Comparison of ENCODE assay signal across 15 mouse cellular contexts in the genomic region with DNA sequence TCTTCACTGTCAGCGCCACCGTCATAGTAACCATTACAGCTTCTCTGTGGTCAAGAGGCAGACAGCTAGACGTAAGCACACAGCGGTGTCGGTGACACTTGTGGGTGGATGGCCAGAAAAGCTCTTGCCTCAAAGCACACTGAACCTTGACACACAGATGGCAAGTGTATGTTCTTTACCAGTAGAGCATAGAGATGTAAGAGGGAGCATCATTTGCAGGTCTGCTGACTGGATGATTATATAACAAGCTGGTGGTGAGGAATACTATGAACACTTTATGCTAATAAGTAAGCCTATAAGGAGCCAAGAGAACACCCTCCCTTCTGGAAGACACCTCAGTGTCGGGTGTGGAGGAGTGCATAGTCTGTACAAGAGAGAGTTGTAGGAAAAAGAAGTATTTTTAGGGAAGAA.
A peak's percentile ranks its signal among the peaks of the same experiment; 100 is the strongest.
DNase-seq lines count a peak whose midpoint lies in the region; ATAC-seq and TF ChIP-seq lines count a peak whose summit lies in the region.
"Had no signal": no experiment of that assay in that cellular context is flagged by ENCODE, and none has a peak within 500 bp of the region (broad histone marks: within the 10 kb centered on the region; RNA-seq: fewer than 3 reads in every experiment).

No protein-coding gene starts in this region.

- H3K4me2 ChIP-seq in forebrain, embryonic 14.5 days (ENCODE audit: low read length), result no peak overlapping the region
- no peak overlapping the region for H3K4me2 ChIP-seq in forebrain, embryonic 11.5 days (ENCODE audit: low read depth, low read length, severe bottlenecking)
- H3K4me2 ChIP-seq in forebrain, embryonic 16.5 days (ENCODE audit: low read length), result no peak overlapping the region
- H3K4me2 ChIP-seq in midbrain, embryonic 14.5 days (ENCODE audit: low read length), result no peak overlapping the region
- H3K4me2 ChIP-seq: heart, embryonic 13.5 days; liver, embryonic 15.5 days; neural tube, embryonic 13.5 days had no signal

- 0 out of 2 replicates have a peak, but pooled peaks have one; percentile 40 for ATAC-seq in forebrain, embryonic 14.5 days
- no peak; the same call in 1 of the 2 replicates for ATAC-seq in forebrain, embryonic 11.5 days (replicated peaks; ENCODE audit: low FRiP score)
- peak; percentile 27; the same call in 1 of the 2 replicates for ATAC-seq in forebrain, embryonic 16.5 days
- peak; percentile 27; the same call in 1 of the 2 replicates for ATAC-seq in midbrain, embryonic 14.5 days (ENCODE audit: low FRiP score, low TSS enrichment)
- no peak for ATAC-seq in granulocyte monocyte progenitor cell, adult 5-6 weeks (replicated peaks; ENCODE audit: poor library complexity, severe bottlenecking)
- ATAC-seq: intestine, embryonic 16.5 days had no signal

- DNase-seq in forebrain, embryonic 14.5 days (ENCODE audit: low spot score), result no peak
- no peak for DNase-seq in forebrain, embryonic 11.5 days (ENCODE audit: low spot score)
- DNase-seq in layer of hippocampus, adult 2 months (ENCODE audit: low spot score in 2 of 2), result peak in 1 of 2 experiments; percentile 23
- no peak for DNase-seq in layer of hippocampus, adult 9-10 months (ENCODE audit: low spot score)
- no peak for DNase-seq in midbrain, embryonic 14.5 days
- DNase-seq in adrenal gland, postnatal 4 days (ENCODE audit: low spot score in 2 of 2), result no peak
- DNase-seq: thymus, adult 2 months had no signal

- H3K27ac ChIP-seq in forebrain, embryonic 14.5 days (ENCODE audit: low read depth, low read length), result no peak overlapping the region
- no peak overlapping the region for H3K27ac ChIP-seq in forebrain, embryonic 11.5 days (ENCODE audit: low read depth, low read length)
- H3K27ac ChIP-seq in layer of hippocampus, adult 2 months, result peak overlapping the region; percentile 40; the same call in 1 of the 2 replicates
- no peak overlapping the region for H3K27ac ChIP-seq in forebrain, embryonic 16.5 days (ENCODE audit: low read length)
- no peak overlapping the region for H3K27ac ChIP-seq in midbrain, embryonic 14.5 days (replicated peaks; ENCODE audit: low read depth, low read length)
- H3K27ac ChIP-seq: heart, embryonic 13.5 days; liver, embryonic 15.5 days; neural tube, embryonic 13.5 days had no signal

- 0 out of 2 replicates have a peak, but pooled peaks cover 2% of the 10 kb centered on the region for H3K4me1 ChIP-seq in forebrain, embryonic 14.5 days (ENCODE audit: control insufficient read depth, insufficient read depth, low read length)
- no peaks in the 10 kb centered on the region for H3K4me1 ChIP-seq in forebrain, embryonic 11.5 days (replicated peaks; ENCODE audit: control insufficient read depth, insufficient read depth, low read length)
- peaks cover 6% of the 10 kb centered on the region for H3K4me1 ChIP-seq in forebrain, embryonic 16.5 days (replicated peaks; ENCODE audit: control insufficient read depth, insufficient read depth, low read length)
- H3K4me1 ChIP-seq in midbrain, embryonic 14.5 days (ENCODE audit: control insufficient read depth, insufficient read depth, low read length), result peaks cover 3% of the 10 kb centered on the region; the same call in 1 of the 2 replicates
- H3K4me1 ChIP-seq: liver, embryonic 15.5 days had no signal

- H3K4me3 ChIP-seq in forebrain, embryonic 14.5 days (ENCODE audit: low read depth, low read length), result no peak overlapping the region
- H3K4me3 ChIP-seq in forebrain, embryonic 11.5 days (ENCODE audit: low read depth, low read length), result no peak overlapping the region
- H3K4me3 ChIP-seq in layer of hippocampus, adult 2 months, result no peak overlapping the region
- H3K4me3 ChIP-seq in forebrain, embryonic 16.5 days (replicated peaks; ENCODE audit: low read length), result no peak overlapping the region
- no peak overlapping the region for H3K4me3 ChIP-seq in midbrain, embryonic 14.5 days (replicated peaks; ENCODE audit: low read depth, low read length)
- H3K4me3 ChIP-seq: heart, embryonic 13.5 days; liver, embryonic 15.5 days; megakaryocyte, embryonic 14.5 days; neural tube, embryonic 13.5 days had no signal

- no peaks in the 10 kb centered on the region for H3K36me3 ChIP-seq in forebrain, embryonic 14.5 days (ENCODE audit: control insufficient read depth, insufficient read depth, low read length)
- H3K36me3 ChIP-seq in forebrain, embryonic 11.5 days (ENCODE audit: control insufficient read depth, insufficient read depth, low read length), result no peaks in the 10 kb centered on the region
- no peaks in the 10 kb centered on the region for H3K36me3 ChIP-seq in forebrain, embryonic 16.5 days (ENCODE audit: control insufficient read depth, insufficient read depth)
- no peaks in the 10 kb centered on the region for H3K36me3 ChIP-seq in midbrain, embryonic 14.5 days (ENCODE audit: control insufficient read depth, insufficient read depth, low read length)
- H3K36me3 ChIP-seq: heart, embryonic 13.5 days; liver, embryonic 15.5 days; neural tube, embryonic 13.5 days had no signal

- TF ChIP-seq CTCF in layer of hippocampus, adult 2 months (conservative IDR thresholded peaks at IDR 0.05), result no peak

- H3K9me3 ChIP-seq in forebrain, embryonic 14.5 days (replicated peaks; ENCODE audit: control insufficient read depth, low read length), result no peaks in the 10 kb centered on the region
- H3K9me3 ChIP-seq in forebrain, embryonic 11.5 days (ENCODE audit: control insufficient read depth, low read length), result no peaks in the 10 kb centered on the region
- H3K9me3 ChIP-seq in forebrain, embryonic 16.5 days (ENCODE audit: control insufficient read depth, low read length), result no peaks in the 10 kb centered on the region
- no peaks in the 10 kb centered on the region for H3K9me3 ChIP-seq in midbrain, embryonic 14.5 days (ENCODE audit: control insufficient read depth, low read length)
- H3K9me3 ChIP-seq: G1E; heart, embryonic 13.5 days; liver, embryonic 15.5 days; megakaryocyte, embryonic 14.5 days; neural tube, embryonic 13.5 days had no signal

- H3K27me3 ChIP-seq in forebrain, embryonic 14.5 days (replicated peaks; ENCODE audit: control insufficient read depth, insufficient read depth, low read length), result no peaks in the 10 kb centered on the region
- no peaks in the 10 kb centered on the region for H3K27me3 ChIP-seq in forebrain, embryonic 11.5 days (ENCODE audit: control insufficient read depth, insufficient read depth, low read length)
- H3K27me3 ChIP-seq in forebrain, embryonic 16.5 days (replicated peaks; ENCODE audit: control insufficient read depth, insufficient read depth, low read length), result no peaks in the 10 kb centered on the region
- no peaks in the 10 kb centered on the region for H3K27me3 ChIP-seq in midbrain, embryonic 14.5 days (ENCODE audit: control insufficient read depth, insufficient read depth, low read length)
- H3K27me3 ChIP-seq: heart, embryonic 13.5 days; liver, embryonic 15.5 days; megakaryocyte, embryonic 14.5 days; neural tube, embryonic 13.5 days had no signal

- no peak overlapping the region for H3K9ac ChIP-seq in forebrain, embryonic 14.5 days (ENCODE audit: low read length)
- no peak overlapping the region for H3K9ac ChIP-seq in forebrain, embryonic 11.5 days (ENCODE audit: low read length)
- no peak overlapping the region for H3K9ac ChIP-seq in forebrain, embryonic 16.5 days (replicated peaks; ENCODE audit: low read depth, low read length)
- no peak overlapping the region for H3K9ac ChIP-seq in midbrain, embryonic 14.5 days (replicated peaks; ENCODE audit: low read length)
- H3K9ac ChIP-seq: heart, embryonic 13.5 days; liver, embryonic 15.5 days; neural tube, embryonic 13.5 days had no signal

- WGBS in forebrain, embryonic 14.5 days, result 78% methylated on average over 6 of the region's 6 CpGs
- WGBS in forebrain, embryonic 11.5 days, result 87% methylated on average over 6 of the region's 6 CpGs
- 76% methylated on average over 6 of the region's 6 CpGs for WGBS in forebrain, embryonic 16.5 days
- WGBS in midbrain, embryonic 14.5 days, result 75% methylated on average over 6 of the region's 6 CpGs

Comparison
In these comparisons a context has a peak if more than half of its experiments do, and no peak if none do; other contexts are left out.
1. ATAC-seq: peak in forebrain, embryonic 14.5 days (single experiment), forebrain, embryonic 16.5 days (single experiment) and midbrain, embryonic 14.5 days (single experiment); none in forebrain, embryonic 11.5 days (single experiment) and granulocyte monocyte progenitor cell, adult 5-6 weeks (single experiment).